Mouse (Mus musculus) kidney, postnatal 4 days (tissue): ENCODE measurements around the gene Spag6.

Experiments used
- DNase-seq, 2 experiments: peaks; one replicate each; pipeline ENCODE4 v3.0.0; 2021; ENCODE audit warnings: mixed read lengths in 2 of 2

Gene Spag6

GRCm38 (mm10) chr2:18693871-18694610 is at the start of gene Spag6:
Gene Spag6, plus strand, starts transcription at chr2:18694032.
- peak; percentile 77 to 88 for DNase-seq

DNA sequence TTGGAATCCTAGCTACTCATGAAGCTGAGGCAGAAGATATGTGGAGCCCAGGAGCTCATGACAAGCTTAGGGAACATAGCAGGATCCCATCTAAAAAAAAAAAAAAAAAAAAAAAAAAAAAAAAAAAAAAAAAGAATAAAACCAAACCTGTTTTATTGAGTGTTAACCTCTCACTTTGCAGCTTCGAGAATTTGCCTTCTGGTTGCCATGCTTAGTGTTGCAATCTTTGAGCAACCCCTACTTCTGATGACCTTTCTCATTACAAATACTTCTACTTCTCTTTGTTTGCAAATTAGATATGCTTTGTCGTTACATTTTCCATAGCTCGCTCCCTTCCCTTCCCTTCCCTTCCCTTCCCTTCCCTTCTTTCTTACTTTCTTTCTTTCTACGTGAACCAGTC is 45.3 kb upstream of the Spag6 start:
- no peak for DNase-seq

- DNase-seq = no peak
These were observed 39.0 kb upstream of the Spag6 start for GRCm38 (mm10) chr2:18654821-18655220.

- no peak for DNase-seq
These were observed 29.8 kb upstream of the Spag6 start for GRCm38 (mm10) chr2:18664003-18664402.

GRCm38 (mm10) chr2:18671041-18671440 is 22.8 kb upstream of the Spag6 start:
- DNase-seq = no peak

GRCm38 (mm10) chr2:18672133-18672765 is 21.6 kb upstream of the Spag6 start, which contains the start of gene Commd3:
Gene Commd3, plus strand, starts transcription at chr2:18672384.
- peak; percentile 97 for DNase-seq

GRCm38 (mm10) chr2:18672766-18673164 is 21.1 kb upstream of the Spag6 start:
- peak in 1 of 2 experiments; percentile 42 for DNase-seq

- no peak for DNase-seq
These were observed 20.1 kb upstream of the Spag6 start for GRCm38 (mm10) chr2:18673766-18674165.

GRCm38 (mm10) chr2:18674193-18674902 is 19.5 kb upstream of the Spag6 start:
- no peak for DNase-seq

GRCm38 (mm10) chr2:18675681-18676456 is 18.0 kb upstream of the Spag6 start:
- peak in 1 of 2 experiments; percentile 20 for DNase-seq

DNA sequence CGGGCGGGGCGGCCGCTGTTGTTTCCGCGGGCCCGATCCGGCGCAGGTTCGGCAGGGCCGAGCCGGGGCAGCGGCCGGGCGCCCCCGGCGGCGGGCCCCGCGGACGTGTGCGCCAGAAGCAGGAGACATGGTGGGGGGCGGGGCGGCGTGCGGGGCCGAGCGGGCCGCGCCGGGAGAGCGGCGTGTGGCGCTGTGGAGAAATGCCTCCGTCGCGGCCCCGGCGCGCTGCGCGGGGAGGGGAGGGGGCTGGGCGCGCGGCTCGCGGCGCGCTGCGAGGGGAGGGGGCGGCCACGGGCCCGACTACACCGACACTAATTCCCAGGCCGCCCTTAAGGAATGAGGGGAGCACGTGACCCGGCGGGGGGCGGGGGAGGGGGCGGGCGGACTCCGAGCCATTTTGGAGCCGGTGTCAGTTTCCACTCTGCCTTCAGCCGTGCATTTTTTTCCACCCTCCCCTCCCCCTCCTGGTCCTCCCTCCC is 17.3 kb upstream of the Spag6 start:
- DNase-seq = peak; percentile 86 to 92

DNA sequence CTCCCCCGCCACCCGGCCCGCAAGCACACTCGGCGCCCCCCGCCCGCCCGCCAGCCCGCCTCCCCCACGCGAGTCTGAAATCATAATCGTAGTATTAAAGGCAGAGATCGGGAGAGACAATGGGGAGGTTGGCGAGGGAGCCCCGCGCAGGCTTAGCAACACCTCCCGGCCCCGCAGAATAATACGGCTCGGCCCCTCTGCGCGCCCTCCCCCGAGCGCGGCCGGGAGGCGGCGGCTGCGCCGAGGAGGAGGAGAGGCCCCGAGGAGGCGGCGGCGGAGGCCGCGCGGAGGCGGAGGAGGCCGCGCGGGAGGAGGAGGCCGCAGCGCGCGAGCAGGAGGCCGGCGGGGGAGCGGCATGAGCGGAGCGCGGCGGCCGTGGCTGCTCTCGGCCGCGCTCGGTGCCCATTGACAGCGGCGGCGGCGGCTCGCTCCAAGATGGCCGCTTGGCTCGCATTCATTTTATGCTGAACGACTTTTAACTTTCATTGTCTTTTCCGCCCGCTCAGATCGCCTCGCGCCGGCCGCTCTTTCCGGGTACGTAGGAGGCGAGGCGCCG is 16.8 kb upstream of the Spag6 start, which contains the start of gene Bmi1:
TSS of gene Bmi1 (plus strand) at position 83 of the 556 bp plus-strand sequence.
- peak in 1 of 2 experiments; percentile 85 for DNase-seq

GRCm38 (mm10) chr2:18677631-18678471 is 16.0 kb upstream of the Spag6 start:
- peak; percentile 69 to 81 for DNase-seq

GRCm38 (mm10) chr2:18679701-18680100 is 14.1 kb upstream of the Spag6 start:
- no peak for DNase-seq

GRCm38 (mm10) chr2:18680501-18680900 is 13.3 kb upstream of the Spag6 start:
- no peak for DNase-seq

GRCm38 (mm10) chr2:18680961-18681360 is 12.9 kb upstream of the Spag6 start:
- DNase-seq = peak; percentile 78 to 84

GRCm38 (mm10) chr2:18684062-18684461 is 9.8 kb upstream of the Spag6 start:
- DNase-seq = no peak

GRCm38 (mm10) chr2:18686386-18686785 is 7.4 kb upstream of the Spag6 start:
- DNase-seq = no peak

DNA sequence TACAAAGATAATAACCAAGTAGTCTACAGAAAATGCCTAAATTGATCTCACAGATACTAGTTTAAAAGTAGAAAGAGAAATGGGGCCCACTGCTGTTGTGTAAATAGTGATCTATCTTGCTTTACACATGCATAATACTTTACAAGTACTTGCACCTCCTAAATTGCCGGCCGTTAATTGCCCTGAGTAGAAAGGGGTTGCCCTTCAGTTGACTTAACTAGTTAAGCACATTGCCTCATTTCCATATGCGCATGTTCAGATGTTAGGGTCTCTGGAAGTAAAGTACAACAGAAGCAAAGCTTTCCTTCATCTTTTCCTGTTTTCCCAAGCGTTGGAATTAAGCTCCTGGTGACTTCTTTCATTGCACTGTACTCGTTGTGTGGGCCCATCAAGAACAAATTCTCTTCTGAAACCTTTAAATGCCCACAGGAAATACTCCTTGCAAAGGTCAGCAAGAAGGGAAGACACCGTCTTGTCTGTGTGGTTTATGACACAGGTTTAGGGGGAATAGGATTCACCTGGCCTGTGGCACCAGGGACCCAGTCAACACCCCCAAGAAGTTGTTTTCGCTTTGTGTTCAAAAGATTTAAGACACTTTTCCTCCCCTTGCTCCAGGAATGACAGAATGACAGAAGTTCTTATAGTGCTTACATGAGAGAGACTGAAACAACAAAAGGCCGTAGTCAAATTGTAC is 6.9 kb upstream of the Spag6 start:
- DNase-seq = no peak

DNA sequence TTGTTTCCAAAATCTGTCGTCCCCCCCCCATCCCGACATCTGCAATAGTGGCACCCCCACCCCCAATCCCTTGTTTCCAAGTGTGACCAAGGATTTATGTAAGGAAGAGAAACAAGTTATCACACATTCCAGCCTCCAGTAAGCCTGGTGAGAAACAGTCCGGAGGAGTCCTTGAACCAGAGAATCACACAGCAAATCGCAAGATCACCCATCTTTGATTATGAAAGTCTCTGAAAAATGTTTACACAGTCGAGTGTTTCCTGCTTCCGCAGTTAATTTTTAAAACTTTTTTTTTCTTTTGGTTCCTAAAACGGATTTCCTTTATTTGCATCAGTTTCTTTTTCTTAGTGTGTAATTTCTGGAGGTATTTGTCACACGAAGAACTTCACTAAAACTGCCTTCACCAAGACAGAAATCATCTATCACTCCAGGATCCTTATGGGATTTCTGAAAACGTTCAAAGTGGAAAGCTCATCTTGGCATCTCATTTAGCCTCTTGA is 6.1 kb upstream of the Spag6 start:
- DNase-seq = no peak
